17 mouse cellular contexts compared by ENCODE assay signal in genomic region chr9:50813796-50814195, GRCm38 (mm10). TPM values are rescaled to one million over a fixed set of nuclear protein-coding genes. Genes with fewer than 3 reads are reported as not detected.
A peak's percentile ranks its signal among the peaks of the same experiment; 100 is the strongest.
DNase-seq lines count a peak whose midpoint lies in the region; ATAC-seq lines count a peak whose summit lies in the region.
"Had no signal": no experiment of that assay in that cellular context is flagged by ENCODE, and none has a peak within 500 bp of the region (broad histone marks: within the 10 kb centered on the region; RNA-seq: fewer than 3 reads in every experiment).

No protein-coding gene starts in this region.

- peak; percentile 43 for ATAC-seq in erythroid progenitor cell, adult 5-6 weeks (replicated peaks; ENCODE audit: low FRiP score, poor library complexity, severe bottlenecking)
- peak; percentile 70 for ATAC-seq in liver, embryonic 11.5 days (replicated peaks; ENCODE audit: low FRiP score)
- ATAC-seq in liver, embryonic 15.5 days (ENCODE audit: insufficient read depth): peak; percentile 60
- ATAC-seq in kidney, embryonic 14.5 days (ENCODE audit: low FRiP score, low TSS enrichment): no peak
- ATAC-seq: forebrain, embryonic 16.5 days; hindbrain, embryonic 16.5 days had no signal

- H3K4me2 ChIP-seq in liver, embryonic 11.5 days: no peak overlapping the region
- H3K4me2 ChIP-seq in liver, embryonic 15.5 days: peak overlapping the region; percentile 43
- no peak overlapping the region for H3K4me2 ChIP-seq in kidney, embryonic 14.5 days (replicated peaks; ENCODE audit: low read depth, low read length)
- H3K4me2 ChIP-seq: embryonic facial prominence, embryonic 15.5 days; forebrain, embryonic 12.5 days; heart, embryonic 13.5 days had no signal

- H3K36me3 ChIP-seq in liver, embryonic 11.5 days (ENCODE audit: control insufficient read depth, insufficient read depth, low read length): peaks cover 28% of the 10 kb centered on the region
- peaks cover 25% of the 10 kb centered on the region for H3K36me3 ChIP-seq in liver, embryonic 15.5 days (replicated peaks)
- peaks cover 31% of the 10 kb centered on the region for H3K36me3 ChIP-seq in kidney, embryonic 14.5 days (ENCODE audit: control insufficient read depth, insufficient read depth, low read length)

- WGBS in liver, embryonic 11.5 days: 81% methylated on average over 5 of the region's 5 CpGs
- 35% methylated on average over 5 of the region's 5 CpGs for WGBS in liver, embryonic 15.5 days (ENCODE audit: insufficient replicate concordance)
- 92% methylated on average over 5 of the region's 5 CpGs for WGBS in kidney, embryonic 14.5 days

- H3K9me3 ChIP-seq in liver, embryonic 11.5 days (ENCODE audit: control insufficient read depth, low read length): no peaks in the 10 kb centered on the region
- 0 out of 2 replicates have a peak, but pooled peaks cover 3% of the 10 kb centered on the region for H3K9me3 ChIP-seq in liver, embryonic 15.5 days (replicated peaks)
- no peaks in the 10 kb centered on the region for H3K9me3 ChIP-seq in kidney, embryonic 14.5 days (ENCODE audit: control insufficient read depth, low read length)
- H3K9me3 ChIP-seq: embryonic facial prominence, embryonic 15.5 days; forebrain, embryonic 12.5 days; heart, embryonic 13.5 days had no signal

- no peak overlapping the region for H3K4me3 ChIP-seq in liver, embryonic 11.5 days (ENCODE audit: low read depth, low read length)
- no peak overlapping the region for H3K4me3 ChIP-seq in liver, embryonic 15.5 days (replicated peaks)
- H3K4me3 ChIP-seq in kidney, embryonic 14.5 days (ENCODE audit: low read length): no peak overlapping the region
- H3K4me3 ChIP-seq: embryonic facial prominence, embryonic 15.5 days; forebrain, embryonic 12.5 days; heart, embryonic 13.5 days had no signal

- intact Hi-C loops in left cerebral cortex, postnatal 14 days (cut with DNase I): no loop called here

- DNase-seq in liver, embryonic 11.5 days (ENCODE audit: low spot score): no peak
- no peak for DNase-seq in left cerebral cortex, postnatal 14 days (ENCODE audit: low spot score in 2 of 2)
- DNase-seq in ovary, postnatal 10 days (ENCODE audit: low spot score): no peak
- DNase-seq: adrenal gland, adult 2 months; adrenal gland, postnatal 25 days; cerebellum, adult 18-20 months; cerebellum, postnatal 10 days; gastrocnemius, postnatal 14 days; heart, postnatal 36 days had no signal

- H3K9ac ChIP-seq in liver, embryonic 11.5 days (ENCODE audit: low read depth, low read length): no peak overlapping the region
- no peak overlapping the region for H3K9ac ChIP-seq in liver, embryonic 15.5 days
- H3K9ac ChIP-seq in kidney, embryonic 14.5 days (ENCODE audit: low read depth, low read length): no peak overlapping the region
- H3K9ac ChIP-seq: embryonic facial prominence, embryonic 15.5 days; forebrain, embryonic 12.5 days; heart, embryonic 13.5 days had no signal

- no peak overlapping the region; the same call in 1 of the 2 replicates for H3K27ac ChIP-seq in liver, embryonic 11.5 days (ENCODE audit: low read depth, low read length)
- H3K27ac ChIP-seq in liver, embryonic 15.5 days (replicated peaks): peak overlapping the region; percentile 93
- no peak overlapping the region for H3K27ac ChIP-seq in kidney, embryonic 14.5 days (ENCODE audit: low read depth, low read length)
- H3K27ac ChIP-seq: embryonic facial prominence, embryonic 15.5 days; forebrain, embryonic 12.5 days; heart, embryonic 13.5 days had no signal

- H3K4me1 ChIP-seq in liver, embryonic 11.5 days (replicated peaks; ENCODE audit: control insufficient read depth, insufficient read depth, low read length): peaks cover 30% of the 10 kb centered on the region
- peaks cover 87% of the 10 kb centered on the region for H3K4me1 ChIP-seq in liver, embryonic 15.5 days (replicated peaks)
- no peaks in the 10 kb centered on the region for H3K4me1 ChIP-seq in kidney, embryonic 14.5 days (ENCODE audit: control insufficient read depth, insufficient read depth, low read length)
- H3K4me1 ChIP-seq: embryonic facial prominence, embryonic 15.5 days; forebrain, embryonic 12.5 days had no signal

- no peaks in the 10 kb centered on the region for H3K27me3 ChIP-seq in liver, embryonic 11.5 days (replicated peaks; ENCODE audit: control insufficient read depth, insufficient read depth, low read length)
- no peaks in the 10 kb centered on the region for H3K27me3 ChIP-seq in liver, embryonic 15.5 days
- H3K27me3 ChIP-seq in kidney, embryonic 14.5 days (ENCODE audit: control insufficient read depth, insufficient read depth, low read length): no peaks in the 10 kb centered on the region
- H3K27me3 ChIP-seq: embryonic facial prominence, embryonic 15.5 days; forebrain, embryonic 12.5 days; heart, embryonic 13.5 days had no signal

RNA-seq across cellular contexts. Expression of gene Ppp2r1b, which starts 31.3 kb away (rescaled TPM):
- total RNA-seq in erythroid progenitor cell, adult 5-6 weeks (2015; ENCODE audit: low replicate concordance): 88.0 and 88.3 TPM in 2 replicates
- total RNA-seq in erythroid progenitor cell, adult 5-6 weeks (2017; ENCODE audit: low replicate concordance): 87.7 and 116 TPM in 2 replicates
- 143 and 172 TPM in 2 replicates for polyA plus RNA-seq in liver, embryonic 11.5 days (2014; fragmentation: Nextera tagmentation; extraction: Ambion mirVana)
- polyA plus RNA-seq in liver, embryonic 15.5 days (2015; fragmentation: Nextera tagmentation; extraction: Ambion mirVana): 68.8 and 70.2 TPM in 2 replicates
- 43.1 and 89.4 TPM in 2 replicates for polyA plus RNA-seq in kidney, embryonic 14.5 days (2014; fragmentation: Nextera tagmentation; extraction: Ambion mirVana)
- 10 to 100 TPM; 19.7 to 21.6 TPM for total RNA-seq in left cerebral cortex, postnatal 14 days (2021)

RNA-seq across cellular contexts. Expression of gene 1110032A03Rik, which starts 38.5 kb away (rescaled TPM):
- total RNA-seq in erythroid progenitor cell, adult 5-6 weeks (2015; ENCODE audit: low replicate concordance): 28.1 and 38.2 TPM in 2 replicates
- total RNA-seq in erythroid progenitor cell, adult 5-6 weeks (2017; ENCODE audit: low replicate concordance): 15.9 and 21.1 TPM in 2 replicates
- polyA plus RNA-seq in liver, embryonic 11.5 days (2014; fragmentation: Nextera tagmentation; extraction: Ambion mirVana): 16.2 and 17.5 TPM in 2 replicates
- 17.4 and 18.6 TPM in 2 replicates for polyA plus RNA-seq in liver, embryonic 15.5 days (2015; fragmentation: Nextera tagmentation; extraction: Ambion mirVana)
- polyA plus RNA-seq in kidney, embryonic 14.5 days (2014; fragmentation: Nextera tagmentation; extraction: Ambion mirVana): 35.7 and 37.8 TPM in 2 replicates
- 10 to 100 TPM; 29.2 to 30.4 TPM for total RNA-seq in left cerebral cortex, postnatal 14 days (2021)

RNA-seq across cellular contexts. Expression of gene Alg9, which starts 39.0 kb away (rescaled TPM):
- total RNA-seq in erythroid progenitor cell, adult 5-6 weeks (2015; ENCODE audit: low replicate concordance): 16.8 and 45.4 TPM in 2 replicates
- 11.4 and 14.8 TPM in 2 replicates for total RNA-seq in erythroid progenitor cell, adult 5-6 weeks (2017; ENCODE audit: low replicate concordance)
- 33.0 and 40.0 TPM in 2 replicates for polyA plus RNA-seq in liver, embryonic 11.5 days (2014; fragmentation: Nextera tagmentation; extraction: Ambion mirVana)
- 14.3 and 14.4 TPM in 2 replicates for polyA plus RNA-seq in liver, embryonic 15.5 days (2015; fragmentation: Nextera tagmentation; extraction: Ambion mirVana)
- 23.6 and 44.2 TPM in 2 replicates for polyA plus RNA-seq in kidney, embryonic 14.5 days (2014; fragmentation: Nextera tagmentation; extraction: Ambion mirVana)
- 10 to 100 TPM; 28.8 to 29.9 TPM for total RNA-seq in left cerebral cortex, postnatal 14 days (2021)

RNA-seq across cellular contexts. Expression of gene Fdxacb1, which starts 45.8 kb away (rescaled TPM):
- total RNA-seq in erythroid progenitor cell, adult 5-6 weeks (2015; ENCODE audit: low replicate concordance): 7.9 and 8.0 TPM in 2 replicates
- total RNA-seq in erythroid progenitor cell, adult 5-6 weeks (2017; ENCODE audit: low replicate concordance): 6.8 and 8.2 TPM in 2 replicates
- polyA plus RNA-seq in liver, embryonic 11.5 days (2014; fragmentation: Nextera tagmentation; extraction: Ambion mirVana): 15.7 and 16.0 TPM in 2 replicates
- polyA plus RNA-seq in liver, embryonic 15.5 days (2015; fragmentation: Nextera tagmentation; extraction: Ambion mirVana): 8.5 and 10.3 TPM in 2 replicates
- polyA plus RNA-seq in kidney, embryonic 14.5 days (2014; fragmentation: Nextera tagmentation; extraction: Ambion mirVana): 11.1 and 11.5 TPM in 2 replicates
- total RNA-seq in left cerebral cortex, postnatal 14 days (2021): 1 to 10 TPM; 5.3 to 5.6 TPM
